Mouse (Mus musculus): ENCODE results near the gene Gm20708.

Gene Gm20708

GRCm38 (mm10) chr11:117809407-117810311 is at the start of gene Gm20708, which contains the start of gene Syngr2:
Gm20708 (plus strand) TSS chr11:117809668.
Syngr2 (plus strand) TSS chr11:117809668.
- DNase-seq (ENCODE audit: inconsistent age in 2 of 2, low spot score in 1 of 2): peak; percentile 81 to 91

- no peak for DNase-seq (ENCODE audit: inconsistent age in 2 of 2, low spot score in 1 of 2)
Measured at GRCm38 (mm10) chr11:117760374-117761119, 48.9 kb upstream of the Gm20708 start.

- no peak for DNase-seq (ENCODE audit: inconsistent age in 2 of 2, low spot score in 1 of 2)
Measured at GRCm38 (mm10) chr11:117761801-117762200, 47.7 kb upstream of the Gm20708 start.

GRCm38 (mm10) chr11:117762246-117762645 is 47.2 kb upstream of the Gm20708 start:
- no peak for DNase-seq (ENCODE audit: inconsistent age in 2 of 2, low spot score in 1 of 2)

GRCm38 (mm10) chr11:117764319-117764718 is 45.1 kb upstream of the Gm20708 start:
- no peak for DNase-seq (ENCODE audit: inconsistent age in 2 of 2, low spot score in 1 of 2)

GRCm38 (mm10) chr11:117765361-117765760 is 44.1 kb upstream of the Gm20708 start:
- DNase-seq (ENCODE audit: inconsistent age in 2 of 2, low spot score in 1 of 2): no peak

GRCm38 (mm10) chr11:117766275-117766674 is 43.2 kb upstream of the Gm20708 start:
- no peak for DNase-seq (ENCODE audit: inconsistent age in 2 of 2, low spot score in 1 of 2)

GRCm38 (mm10) chr11:117768725-117769682 is 40.5 kb upstream of the Gm20708 start:
- DNase-seq (ENCODE audit: inconsistent age in 2 of 2, low spot score in 1 of 2): no peak

GRCm38 (mm10) chr11:117769683-117770047 is 39.8 kb upstream of the Gm20708 start:
- DNase-seq (ENCODE audit: inconsistent age in 2 of 2, low spot score in 1 of 2): no peak

GRCm38 (mm10) chr11:117770407-117770806 is 39.1 kb upstream of the Gm20708 start:
- DNase-seq (ENCODE audit: inconsistent age in 2 of 2, low spot score in 1 of 2): no peak

GRCm38 (mm10) chr11:117772352-117772751 is 37.1 kb upstream of the Gm20708 start:
- DNase-seq (ENCODE audit: inconsistent age in 2 of 2, low spot score in 1 of 2): no peak

GRCm38 (mm10) chr11:117774925-117775324 is 34.5 kb upstream of the Gm20708 start:
- DNase-seq (ENCODE audit: inconsistent age in 2 of 2, low spot score in 1 of 2): peak in 1 of 2 experiments; percentile 27

GRCm38 (mm10) chr11:117775540-117775939 is 33.9 kb upstream of the Gm20708 start:
- DNase-seq (ENCODE audit: inconsistent age in 2 of 2, low spot score in 1 of 2): peak in 1 of 2 experiments; percentile 27

GRCm38 (mm10) chr11:117776085-117776792 is 33.2 kb upstream of the Gm20708 start:
- peak; percentile 62 to 83 for DNase-seq (ENCODE audit: inconsistent age in 2 of 2, low spot score in 1 of 2)

- DNase-seq (ENCODE audit: inconsistent age in 2 of 2, low spot score in 1 of 2): no peak
Measured at GRCm38 (mm10) chr11:117777111-117777510, 32.4 kb upstream of the Gm20708 start.

- peak in 1 of 2 experiments; percentile 77 for DNase-seq (ENCODE audit: inconsistent age in 2 of 2, low spot score in 1 of 2)
Measured at GRCm38 (mm10) chr11:117778031-117778430, 31.4 kb upstream of the Gm20708 start.

- peak; percentile 46 to 70 for DNase-seq (ENCODE audit: inconsistent age in 2 of 2, low spot score in 1 of 2)
Measured at GRCm38 (mm10) chr11:117778851-117779433, 30.5 kb upstream of the Gm20708 start.

- DNase-seq (ENCODE audit: inconsistent age in 2 of 2, low spot score in 1 of 2): peak; percentile 84 to 92
Measured at GRCm38 (mm10) chr11:117779434-117780198, 29.9 kb upstream of the Gm20708 start.

GRCm38 (mm10) chr11:117780199-117780515 is 29.3 kb upstream of the Gm20708 start:
- no peak for DNase-seq (ENCODE audit: inconsistent age in 2 of 2, low spot score in 1 of 2)

Measured in adrenal gland, adult (tissue).